Mouse (Mus musculus) retina, embryonic 14.5 days (tissue): ENCODE measurements around the gene Lhx3.

ENCODE experiments used
- DNase-seq: peaks from one replicate; pipeline ENCODE4 v3.0.0-alpha.2; 2015; ENCODE audit warnings: low spot score

Gene Lhx3

DNA sequence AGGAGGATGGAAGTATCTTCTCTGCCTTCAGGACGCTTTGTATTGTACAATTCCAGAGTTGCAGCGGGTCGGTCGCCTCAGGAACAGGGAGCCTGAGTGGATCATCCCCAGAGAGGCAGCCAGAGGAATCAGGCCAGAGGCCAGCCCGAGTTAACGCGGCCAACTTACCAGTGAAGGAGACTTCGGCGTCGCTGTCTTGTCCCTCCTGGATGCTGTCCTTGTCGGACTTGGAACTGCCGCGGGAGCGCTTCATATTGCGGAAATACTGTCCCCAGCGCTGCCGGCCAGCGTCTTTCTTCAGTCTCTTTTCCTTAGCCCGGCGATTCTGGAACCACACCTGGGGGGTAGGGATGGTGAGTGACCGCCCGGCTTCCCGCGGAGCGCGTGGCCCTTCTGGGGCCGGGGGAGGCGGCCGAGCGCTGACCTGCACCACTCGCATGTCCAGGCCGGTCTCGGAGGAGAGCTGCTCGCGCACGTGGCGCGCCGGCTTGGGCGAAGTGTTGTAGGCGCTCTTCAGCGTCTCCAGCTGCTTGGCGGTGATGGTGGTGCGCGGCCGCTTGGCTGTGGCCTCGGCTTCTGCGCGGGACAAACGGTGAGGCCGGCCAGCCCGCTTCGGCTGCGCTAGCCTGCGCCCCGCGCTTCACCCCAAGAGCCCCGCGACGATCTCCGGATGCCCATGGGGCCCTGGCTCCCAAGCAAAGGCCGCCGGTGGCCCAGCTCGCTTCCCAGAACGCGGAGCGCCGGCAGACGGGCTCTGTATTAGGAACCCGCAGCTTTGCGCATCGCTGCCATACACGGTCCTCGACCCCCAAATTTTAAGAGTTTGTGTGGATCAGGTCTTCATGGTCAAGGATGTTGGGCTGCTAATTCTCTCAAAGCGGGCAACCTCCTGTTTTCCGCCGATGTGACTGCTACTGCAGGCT, 5.9 kb downstream of the Lhx3 start:
- no peak for DNase-seq

DNA sequence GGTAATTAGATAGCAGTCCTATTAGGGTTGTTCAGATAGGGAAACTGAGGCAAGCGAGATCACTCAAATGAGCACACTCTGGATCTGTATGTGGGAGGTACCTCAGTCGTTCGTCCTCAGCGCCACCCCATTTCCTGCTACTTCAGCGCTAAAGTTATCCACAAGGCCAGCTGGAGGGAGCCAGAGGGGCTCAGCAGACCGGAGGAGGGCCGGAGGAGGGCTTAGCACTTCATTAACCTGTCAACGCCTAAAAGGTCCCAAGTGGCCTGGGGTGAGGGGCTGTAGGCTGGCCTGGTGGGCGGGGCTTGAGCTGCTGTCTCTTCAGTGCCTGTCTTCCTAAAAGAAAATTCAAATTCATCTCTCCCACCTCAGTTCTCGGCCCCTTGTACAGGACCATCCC, 9.6 kb downstream of the Lhx3 start:
- peak; percentile 54 for DNase-seq

DNA sequence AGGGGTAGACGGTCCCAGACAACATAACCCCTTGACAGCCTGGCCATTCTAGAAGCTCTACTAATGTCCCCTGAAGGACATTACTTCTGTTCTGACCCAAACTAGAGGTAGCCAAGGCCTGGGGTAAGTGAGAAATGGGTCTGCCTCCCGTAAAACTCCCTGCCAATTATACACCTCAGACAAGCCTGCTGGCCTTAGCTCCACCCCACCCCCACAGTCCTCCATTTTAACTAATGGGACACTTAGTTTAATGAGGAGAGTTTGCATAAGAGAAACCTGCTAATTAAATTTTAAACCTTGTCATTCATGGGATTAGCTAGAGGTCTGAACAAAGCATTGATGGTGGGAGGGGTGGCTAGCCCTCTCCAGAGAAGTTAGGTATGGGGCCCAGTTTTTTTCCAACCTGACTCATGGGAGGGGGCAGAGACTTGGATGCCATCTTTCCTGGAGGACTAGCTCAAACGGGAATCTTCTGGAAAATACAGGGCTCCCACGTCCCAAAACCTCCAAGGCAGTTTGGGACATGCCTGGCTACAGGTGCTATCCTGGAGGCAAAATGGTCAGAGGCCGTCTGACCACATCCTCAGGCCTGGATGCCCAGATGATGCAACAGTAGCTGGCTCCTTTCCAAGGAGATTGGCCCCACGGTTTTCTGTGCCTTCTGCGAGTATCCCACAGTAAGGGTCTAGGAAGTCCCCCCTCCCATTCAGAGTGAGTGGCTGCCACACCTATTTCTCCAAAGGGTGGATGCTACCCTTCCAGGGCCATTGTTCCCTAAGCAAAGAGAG, 13.3 kb downstream of the Lhx3 start:
- DNase-seq = no peak

DNA sequence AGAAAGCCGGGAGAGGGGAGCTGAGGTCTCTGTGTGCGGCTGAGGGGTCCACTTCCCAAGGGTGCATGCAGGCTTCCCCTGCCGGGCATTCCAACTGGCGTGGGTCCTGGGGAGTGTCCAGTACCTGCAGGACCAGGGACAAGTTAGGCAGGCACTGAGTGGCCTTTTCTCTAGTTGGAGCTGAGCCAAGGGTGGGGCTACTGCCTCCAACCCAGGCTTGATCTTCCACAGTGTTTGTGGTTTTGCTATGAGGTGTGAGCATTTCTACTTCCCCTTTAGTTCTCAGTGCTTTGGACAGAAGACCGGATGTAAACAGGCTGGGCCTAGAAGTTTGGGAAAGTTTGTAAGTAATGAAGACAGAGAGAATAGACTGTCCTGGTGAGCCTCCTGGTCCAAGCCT, 19.6 kb downstream of the Lhx3 start:
- no peak for DNase-seq

DNA sequence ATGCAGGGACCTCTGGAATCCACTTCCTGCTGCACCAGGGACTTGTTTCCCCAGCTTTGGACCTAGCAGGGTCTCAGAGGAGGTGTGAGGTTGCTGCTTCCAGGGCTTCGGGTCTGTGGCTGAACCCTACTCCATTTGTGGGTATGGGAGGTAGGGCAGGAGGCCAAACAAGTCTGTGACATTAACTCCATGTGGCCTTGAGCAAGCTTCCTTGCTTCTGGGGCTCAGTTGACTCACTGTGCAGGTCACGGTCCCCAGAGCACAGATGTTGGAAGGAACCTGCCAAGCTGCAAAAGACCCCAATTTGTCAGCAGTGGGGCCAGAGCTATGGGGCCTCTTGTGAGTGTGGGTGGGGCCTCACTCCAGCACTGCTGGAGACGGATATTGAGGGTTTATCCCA, 23.7 kb downstream of the Lhx3 start:
- DNase-seq = no peak

DNA sequence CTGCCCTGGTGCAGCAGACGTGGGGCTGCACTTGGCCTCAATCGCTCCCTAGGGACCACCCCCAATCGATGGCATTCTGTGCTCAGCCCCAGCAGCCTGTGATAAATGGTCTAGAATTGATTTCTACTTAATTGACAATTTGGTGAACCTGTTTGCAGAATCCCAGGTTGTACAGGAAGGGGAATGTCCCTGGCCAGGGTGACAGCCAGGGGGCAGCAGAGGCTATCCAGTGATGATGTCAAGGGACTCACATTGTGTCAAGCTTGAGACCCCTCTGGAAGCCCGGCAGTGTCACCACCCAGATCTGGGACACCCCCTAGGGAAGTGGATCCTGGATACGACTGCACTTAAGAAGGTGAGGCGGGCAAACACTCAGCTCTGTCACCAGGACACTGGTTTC, 25.4 kb downstream of the Lhx3 start:
- DNase-seq = peak; percentile 79

DNA sequence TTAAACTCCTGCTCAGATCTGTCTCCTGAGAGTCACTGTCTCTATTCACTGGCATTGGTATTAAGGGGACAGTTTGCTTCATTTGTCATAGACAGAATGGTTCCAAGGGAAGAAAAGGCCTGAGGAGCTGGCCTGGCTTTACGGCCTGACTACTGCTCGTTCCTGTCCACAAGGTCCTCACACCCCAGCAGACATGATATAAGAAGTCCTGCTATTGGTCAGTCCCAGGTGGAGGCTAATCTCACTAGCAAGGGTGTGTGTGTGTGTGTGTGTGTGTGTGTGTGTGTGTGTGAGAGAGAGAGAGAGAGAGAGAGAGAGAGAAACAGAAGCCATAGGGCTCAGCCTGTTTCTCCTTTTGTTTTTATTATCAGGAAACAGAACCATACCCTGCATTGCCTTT, 30.9 kb downstream of the Lhx3 start:
- DNase-seq = no peak

DNA sequence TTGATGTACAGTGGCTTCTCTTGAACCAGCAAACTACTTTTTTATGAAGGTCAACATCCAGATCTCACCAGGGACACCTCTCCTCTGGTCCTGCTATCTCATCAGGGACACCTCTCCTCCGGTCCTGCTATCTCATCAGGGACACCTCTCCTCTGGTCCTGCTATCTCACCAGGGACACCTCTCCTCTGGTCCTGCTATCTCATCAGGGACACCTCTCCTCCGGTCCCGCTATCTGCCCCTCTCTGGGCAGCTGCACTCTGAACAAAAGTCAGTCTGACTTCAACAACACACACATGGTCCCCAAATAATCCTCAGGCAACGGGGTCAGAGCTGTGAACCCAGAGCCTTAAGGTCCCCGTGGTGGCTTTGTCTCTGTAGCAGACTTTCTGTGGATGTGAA, 31.4 kb downstream of the Lhx3 start:
- DNase-seq = no peak

DNA sequence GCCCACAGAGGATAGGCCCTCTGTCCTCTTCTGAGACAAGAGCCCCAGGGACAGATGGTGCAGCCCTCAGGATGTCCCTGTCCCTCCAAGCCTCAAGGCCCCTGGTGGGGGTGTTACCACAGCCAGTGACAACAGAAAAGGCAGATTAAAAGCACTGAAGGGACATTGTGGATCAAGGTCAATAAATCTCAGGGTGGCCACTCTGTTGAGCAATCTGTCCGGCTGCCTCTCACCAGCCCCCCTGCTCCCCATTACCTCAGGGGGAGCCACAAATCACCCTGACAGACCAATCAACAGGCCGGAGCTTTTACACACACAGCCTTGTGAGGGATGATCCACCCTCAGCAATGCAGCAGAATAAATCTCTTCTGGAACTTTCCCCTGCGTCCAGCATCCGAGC, 32.9 kb downstream of the Lhx3 start:
- DNase-seq = no peak

DNA sequence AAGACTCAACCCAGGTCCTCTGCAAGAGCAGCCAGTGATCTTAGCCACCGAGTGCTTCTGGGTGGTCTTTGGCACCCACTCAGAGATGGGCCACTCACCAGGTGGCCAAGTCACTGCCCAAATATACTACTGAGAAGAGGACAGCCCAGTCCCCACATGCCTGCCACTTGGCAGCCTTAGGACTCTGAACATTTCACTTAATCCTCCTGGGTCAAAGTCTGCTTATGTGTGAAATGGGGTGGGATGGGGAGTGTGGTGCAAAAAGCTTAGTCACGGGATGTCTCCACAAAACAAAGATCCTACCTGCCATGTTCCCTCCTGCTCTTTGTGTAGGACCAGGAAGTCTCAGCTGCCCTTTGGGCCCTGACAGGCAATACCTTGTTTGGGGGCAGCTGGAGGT, 35.9 kb downstream of the Lhx3 start:
- DNase-seq = no peak

DNA sequence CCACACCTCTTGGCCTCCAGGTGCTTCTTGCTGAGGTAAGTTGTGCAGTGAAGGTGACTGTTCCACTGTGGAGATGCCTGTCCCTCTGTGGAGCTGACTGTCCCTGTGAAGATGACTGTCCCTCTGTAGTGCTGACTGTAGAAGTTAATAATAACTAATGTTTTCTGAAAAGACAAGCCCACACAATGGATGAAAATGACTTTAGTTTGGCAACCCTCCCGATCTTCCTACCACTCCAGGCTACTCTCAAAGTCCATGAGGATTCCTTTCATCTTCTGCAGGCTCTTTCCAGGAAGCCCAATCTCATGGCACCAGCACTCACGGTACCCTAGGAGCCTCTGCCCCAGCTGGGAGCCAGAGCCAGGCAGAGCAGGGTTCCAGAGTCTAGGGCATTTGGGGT, 37.7 kb downstream of the Lhx3 start:
- no peak for DNase-seq

DNA sequence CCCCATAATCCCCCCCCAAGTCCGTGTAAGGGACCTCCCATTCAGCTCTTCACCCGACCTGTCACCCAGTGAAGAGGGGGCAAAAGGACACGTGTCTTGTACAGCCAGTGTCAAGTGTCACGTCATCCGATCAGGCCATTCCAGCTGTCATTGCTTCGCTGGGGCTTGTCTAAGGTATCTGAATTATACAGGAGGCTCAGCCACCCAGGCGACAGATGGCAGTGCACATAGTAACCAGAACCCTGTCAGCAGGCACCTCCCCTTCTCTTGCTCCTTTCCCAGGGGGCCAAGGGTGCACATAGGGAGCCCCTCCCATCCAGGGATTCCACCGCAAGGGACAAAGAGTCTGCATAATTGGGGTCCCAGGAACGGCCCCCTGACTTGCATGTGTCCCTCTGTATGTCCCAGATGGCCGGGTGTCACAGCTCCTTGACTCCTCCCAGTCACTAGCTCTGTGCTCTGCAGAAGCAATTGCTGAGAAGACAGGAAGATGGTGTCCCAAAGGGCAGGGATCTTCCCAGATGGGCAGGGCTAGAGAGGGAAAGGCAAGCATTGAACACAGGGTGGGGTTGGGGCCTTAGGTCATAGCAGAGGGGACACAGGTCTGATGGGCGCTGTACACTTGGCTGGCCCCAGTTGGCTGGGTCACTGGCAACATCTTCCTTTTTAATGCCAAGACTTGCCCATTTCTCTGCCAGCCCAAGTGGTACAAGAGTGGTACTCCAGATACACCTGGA, 39.1 kb downstream of the Lhx3 start:
- DNase-seq = peak; percentile 67

DNA sequence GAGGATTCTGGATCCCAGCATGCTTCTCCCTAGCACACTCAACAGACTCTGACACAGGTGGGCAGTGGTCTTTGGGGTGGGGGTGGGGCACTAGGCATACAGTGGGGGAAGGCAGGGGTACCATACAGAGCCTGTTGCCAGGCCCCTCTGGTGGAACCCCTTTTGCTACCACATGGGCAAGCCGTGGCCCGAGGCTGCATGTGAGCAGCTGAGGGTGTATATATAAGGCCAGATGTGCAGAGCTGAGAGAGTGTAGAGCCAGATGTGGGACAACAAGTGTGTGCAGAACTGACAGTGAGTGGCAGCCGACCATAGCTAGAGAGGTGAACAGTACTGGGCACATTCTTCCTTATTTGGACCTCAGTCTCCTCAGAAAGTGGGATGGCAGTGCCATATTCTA, 41.2 kb downstream of the Lhx3 start:
- DNase-seq = no peak

DNA sequence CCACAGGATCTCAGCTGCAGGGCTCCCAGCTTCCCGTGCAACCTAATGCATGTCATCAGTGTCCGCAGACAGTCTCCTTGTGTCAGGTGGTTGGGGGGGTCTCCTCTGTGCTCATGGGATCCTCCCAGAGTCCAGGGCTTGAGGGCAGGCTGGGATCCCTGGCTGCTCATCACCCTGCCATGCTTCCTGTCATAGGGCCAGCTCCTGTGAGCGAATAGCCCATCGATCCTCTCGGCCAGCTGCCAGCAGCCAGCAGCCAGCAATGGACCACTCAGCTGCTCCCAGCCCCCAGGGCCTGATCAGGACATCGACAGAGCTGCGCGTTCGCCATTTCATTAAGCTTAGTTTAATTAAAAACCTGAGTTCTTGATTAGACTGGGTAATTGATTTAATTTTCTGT, 50.0 kb downstream of the Lhx3 start:
- no peak for DNase-seq

DNA sequence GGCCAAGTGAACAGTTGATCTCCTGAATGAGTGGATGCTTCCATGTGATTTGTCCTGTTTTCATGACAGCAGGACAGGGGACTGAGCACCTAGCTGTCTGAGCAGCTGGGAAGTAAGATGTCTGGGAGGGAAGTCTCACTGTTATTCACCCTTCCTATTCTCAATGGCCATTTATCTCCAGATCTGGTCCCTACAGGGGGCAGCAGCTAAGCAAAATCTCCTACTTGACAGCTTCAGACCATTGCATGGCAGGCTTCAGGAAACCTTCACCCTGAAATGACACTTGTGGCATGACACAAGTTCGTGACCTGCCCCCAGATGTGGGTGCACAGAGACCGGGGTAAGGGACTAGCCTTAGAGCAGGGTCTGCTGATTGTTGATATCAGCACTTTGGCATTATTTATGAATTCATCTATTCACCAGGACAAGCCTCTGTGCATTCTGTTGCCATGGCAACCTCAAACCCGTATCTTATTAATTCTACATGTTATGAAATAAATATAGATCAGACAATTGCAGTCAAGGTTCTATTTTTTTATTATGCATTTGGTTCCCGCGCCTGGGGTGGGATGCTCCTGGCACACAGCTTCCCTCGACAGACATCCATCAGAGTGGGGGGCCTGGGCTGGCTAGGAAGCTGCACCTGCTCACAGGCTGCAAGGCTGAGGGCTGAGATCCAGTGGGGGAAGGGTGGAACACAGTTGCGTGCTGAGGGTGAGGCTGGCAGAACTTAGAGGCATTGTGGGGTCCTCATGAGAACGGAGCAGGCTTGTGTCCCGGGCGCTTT, 51.7 kb downstream of the Lhx3 start:
- no peak for DNase-seq

DNA sequence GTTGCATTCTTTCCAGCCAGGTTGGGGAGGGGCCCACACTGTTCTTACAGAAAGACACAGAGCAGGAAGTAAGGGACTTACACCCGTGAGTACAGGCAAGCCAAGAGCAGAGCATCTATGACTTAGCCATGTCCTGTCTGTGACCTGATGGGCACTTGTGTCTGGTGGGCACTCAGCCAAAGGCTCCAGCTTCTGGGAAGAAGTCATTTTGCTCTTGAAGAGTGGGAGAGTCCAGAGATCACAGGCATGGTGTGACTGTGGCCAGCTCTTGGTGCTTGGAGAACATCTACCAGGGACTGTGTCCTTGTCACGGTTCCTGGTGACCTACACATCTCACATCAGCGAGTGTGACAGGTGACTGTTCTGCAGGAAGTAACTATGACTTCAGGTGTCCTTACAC, 52.4 kb downstream of the Lhx3 start:
- DNase-seq = no peak

DNA sequence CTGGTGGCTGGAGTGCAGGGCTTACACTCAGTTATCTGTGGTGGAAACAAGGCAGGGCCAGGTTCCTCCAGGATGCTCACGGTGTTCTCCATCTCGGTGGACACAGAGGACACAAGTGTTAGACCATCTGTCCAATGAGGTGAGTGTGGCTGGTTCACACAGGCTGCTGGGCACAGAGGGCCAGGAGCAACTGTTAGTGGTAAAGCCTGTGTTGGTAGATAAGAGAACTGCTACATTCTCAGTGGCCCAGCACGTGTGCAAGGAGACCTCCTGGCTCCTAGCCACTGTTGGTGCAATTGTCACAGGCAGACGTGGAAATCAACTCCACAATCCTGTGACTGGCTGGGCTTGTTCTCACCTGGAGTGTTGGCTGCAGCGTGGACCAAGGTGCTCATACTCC, 53.5 kb downstream of the Lhx3 start:
- DNase-seq = no peak

DNA sequence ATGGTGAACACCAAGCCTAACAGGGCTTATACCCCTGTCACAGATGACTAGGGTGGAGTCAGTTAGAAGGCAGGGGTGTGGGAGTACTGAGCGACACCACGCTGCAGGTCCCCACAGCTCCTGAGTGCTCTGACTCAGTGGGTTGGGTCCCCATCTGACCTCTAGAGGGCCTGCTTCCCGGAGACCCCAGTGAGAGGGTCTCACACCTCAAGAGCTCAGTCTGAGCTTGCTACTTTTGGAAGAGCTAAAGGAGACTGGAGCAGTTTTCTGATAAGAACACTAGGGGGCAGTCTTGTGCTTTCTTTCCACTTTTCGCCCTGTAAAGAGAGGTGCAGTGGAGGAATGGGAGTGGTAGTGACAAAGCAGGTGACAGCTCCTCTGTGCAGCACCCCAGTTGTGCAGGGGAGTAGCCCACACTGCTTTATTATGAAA, 54.2 kb downstream of the Lhx3 start:
- peak; percentile 93 for DNase-seq

DNA sequence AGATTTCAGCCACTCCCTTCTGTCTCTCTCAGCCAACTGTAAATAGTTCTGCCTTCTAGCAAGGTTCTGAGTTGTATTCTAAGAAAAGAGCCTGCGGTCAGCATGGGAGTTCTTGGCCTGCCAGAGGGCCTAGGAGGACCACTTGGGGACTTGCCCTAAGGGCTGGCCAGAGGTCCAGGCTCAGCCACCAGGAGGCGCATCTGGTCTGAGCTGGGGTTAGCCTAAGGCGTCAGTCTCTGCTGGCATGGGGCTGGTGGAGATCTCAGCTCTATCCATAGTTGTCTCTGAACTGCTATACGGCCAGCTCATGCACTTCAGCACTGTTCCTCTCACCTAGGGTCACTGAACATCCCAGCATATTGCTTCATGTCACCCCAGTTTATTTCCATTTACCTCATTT, 54.8 kb downstream of the Lhx3 start:
- DNase-seq = peak; percentile 71
